Mouse (Mus musculus) urinary bladder, postnatal 10 days (tissue): ENCODE measurements around the gene Pdzk1.

Experiments
- DNase-seq: peaks from one replicate; pipeline ENCODE4 v3.0.0; 2022; ENCODE audit warnings: low spot score

Pdzk1 gene

DNA sequence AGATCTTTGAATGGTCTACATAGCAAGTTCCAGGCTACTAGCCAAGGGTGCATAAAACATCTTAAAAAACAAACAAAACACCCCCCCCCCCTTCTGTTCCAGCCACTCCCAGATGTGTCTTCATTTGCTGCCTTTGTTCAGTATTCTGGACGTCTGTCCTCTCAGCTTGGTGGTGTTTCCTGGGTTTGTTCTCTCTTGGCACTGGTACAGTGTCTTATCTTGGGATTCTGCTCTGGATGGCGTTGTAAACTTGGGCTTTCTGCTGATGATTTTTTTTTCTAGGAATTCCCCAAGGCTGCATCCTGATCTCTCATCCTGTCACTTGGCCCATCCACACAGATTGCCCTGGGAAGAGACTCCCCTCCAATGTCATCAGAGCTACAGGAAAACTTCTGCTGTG is 7.3 kb downstream of the Pdzk1 start:
- DNase-seq: no peak

DNA sequence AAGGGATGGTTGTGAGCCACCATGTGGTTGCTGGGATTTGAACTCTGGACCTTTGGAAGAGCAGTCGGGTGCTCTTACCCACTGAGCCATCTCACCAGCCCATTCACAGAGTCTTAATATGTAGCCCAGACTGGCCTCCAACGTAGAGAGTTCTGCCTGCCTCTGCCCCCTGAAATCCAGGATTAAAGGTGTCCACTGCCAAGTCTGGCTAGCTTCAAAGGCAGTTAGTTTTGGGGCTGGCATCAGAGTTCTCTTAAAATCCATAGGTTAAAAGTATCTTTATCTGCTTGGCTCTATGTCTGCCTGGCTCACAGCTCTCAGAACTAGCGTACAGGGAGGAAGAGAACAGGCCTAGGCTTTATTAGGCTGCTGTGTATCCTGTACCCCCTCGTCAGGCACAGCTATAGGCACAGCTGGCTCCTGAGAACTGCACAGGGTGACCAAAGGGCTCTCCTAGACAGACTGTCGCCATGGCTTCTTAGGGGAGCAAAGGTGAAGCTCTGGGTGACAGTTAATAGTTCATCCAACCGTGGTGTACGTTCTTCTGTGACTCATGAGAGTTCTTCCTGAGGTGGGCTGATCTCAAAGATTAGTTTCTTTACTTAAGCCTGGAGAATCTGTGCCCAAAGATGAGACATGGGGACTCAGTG is 10.0 kb downstream of the Pdzk1 start:
- DNase-seq: no peak

DNA sequence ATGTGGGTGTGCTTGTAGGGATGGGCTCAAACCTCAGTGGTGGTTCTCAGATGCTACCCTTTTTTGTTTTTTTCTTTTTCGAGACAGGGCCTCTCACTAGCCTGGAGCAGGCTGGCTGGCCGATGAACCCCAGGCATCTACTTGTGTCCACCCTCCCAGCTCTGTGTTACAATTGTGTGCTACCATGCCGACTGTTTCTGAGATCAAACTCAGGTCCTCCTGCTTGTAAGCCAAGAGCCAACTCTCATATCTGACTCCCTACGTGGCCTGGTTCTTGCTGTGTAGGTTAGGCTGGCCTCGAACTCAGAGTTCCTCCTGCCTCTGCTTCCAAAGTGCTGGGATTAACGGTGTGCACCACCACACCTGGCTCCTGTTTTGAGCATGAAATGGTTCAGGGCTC is 16.1 kb downstream of the Pdzk1 start:
- no peak for DNase-seq

DNA sequence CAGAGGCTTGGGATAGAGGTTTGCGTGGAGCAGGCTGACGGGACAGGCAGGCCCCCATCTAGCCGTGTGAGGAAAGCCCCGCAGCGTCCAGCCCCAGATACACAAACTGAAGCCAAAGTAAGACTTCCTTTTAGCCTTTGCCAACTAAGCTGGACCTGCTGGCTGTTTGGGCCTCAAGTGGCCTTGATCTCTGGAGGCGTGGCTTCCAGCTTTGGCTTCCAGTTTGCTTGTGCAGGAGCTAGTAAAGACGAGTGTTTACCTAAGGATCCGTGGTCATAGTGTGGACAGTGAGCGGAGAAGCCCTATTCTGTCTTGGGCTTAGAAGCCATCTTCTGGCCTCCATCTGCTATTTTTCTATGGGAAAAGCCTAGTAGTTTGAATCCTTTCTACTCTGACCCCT is 16.7 kb downstream of the Pdzk1 start:
- DNase-seq: no peak

DNA sequence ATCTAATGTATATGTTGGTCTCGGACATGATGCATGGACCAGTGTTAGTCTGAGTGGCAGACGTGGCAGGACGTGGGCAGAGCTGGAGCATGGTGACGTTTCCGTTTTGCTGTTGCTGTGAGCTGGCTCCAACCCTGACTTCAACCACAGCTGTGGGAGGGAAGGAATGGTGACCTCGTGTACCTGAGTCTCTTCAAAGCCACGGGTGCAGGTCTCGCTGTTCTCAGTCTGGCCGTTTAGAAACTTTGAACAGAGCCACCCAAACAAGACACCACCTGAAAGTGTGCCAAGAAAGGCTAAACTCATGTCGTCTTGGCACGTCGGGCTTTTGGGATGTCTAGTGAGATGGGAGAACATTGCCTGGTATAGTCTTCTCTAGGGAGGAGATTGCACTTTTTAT is 17.9 kb downstream of the Pdzk1 start:
- no peak for DNase-seq

DNA sequence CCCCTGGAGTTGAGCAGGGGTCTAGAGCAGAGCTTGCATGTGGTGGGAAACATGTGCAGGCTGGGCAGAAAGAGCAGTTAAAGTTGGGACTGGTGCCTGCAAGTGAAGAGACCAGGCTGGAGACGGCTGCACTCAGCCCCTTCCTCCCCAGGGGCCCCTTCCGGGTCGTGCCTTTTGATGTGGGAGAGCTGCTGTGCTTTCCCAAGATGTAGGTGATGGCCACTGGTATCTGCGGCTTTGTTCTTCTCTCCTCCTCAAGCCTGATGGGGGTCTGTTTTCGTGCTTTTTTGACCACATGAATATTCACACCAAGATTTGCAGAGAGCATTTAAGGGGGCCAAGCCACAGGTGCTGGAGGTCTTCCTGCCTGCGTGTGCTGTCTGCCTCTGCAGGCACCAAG is 18.6 kb downstream of the Pdzk1 start:
- no peak for DNase-seq

DNA sequence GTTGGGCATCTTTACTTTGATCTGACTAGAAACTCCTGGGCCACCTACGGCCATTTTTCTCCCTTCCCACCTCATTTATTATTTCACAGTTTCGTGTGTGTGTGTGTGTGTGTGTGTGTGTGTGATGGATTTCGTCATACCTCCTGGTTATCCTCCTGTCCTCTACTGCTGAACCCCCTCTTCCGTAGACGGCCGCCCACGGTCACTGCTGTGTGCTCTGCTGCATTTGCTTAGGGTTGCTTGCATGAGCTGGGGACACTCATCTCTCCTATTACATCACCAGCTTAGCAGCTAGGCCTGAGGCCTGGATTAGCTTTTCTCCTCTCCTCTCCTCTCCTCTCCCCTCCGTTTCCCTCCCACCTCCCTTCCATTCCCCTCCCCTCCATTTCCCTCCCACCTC is 19.4 kb downstream of the Pdzk1 start:
- DNase-seq: no peak

DNA sequence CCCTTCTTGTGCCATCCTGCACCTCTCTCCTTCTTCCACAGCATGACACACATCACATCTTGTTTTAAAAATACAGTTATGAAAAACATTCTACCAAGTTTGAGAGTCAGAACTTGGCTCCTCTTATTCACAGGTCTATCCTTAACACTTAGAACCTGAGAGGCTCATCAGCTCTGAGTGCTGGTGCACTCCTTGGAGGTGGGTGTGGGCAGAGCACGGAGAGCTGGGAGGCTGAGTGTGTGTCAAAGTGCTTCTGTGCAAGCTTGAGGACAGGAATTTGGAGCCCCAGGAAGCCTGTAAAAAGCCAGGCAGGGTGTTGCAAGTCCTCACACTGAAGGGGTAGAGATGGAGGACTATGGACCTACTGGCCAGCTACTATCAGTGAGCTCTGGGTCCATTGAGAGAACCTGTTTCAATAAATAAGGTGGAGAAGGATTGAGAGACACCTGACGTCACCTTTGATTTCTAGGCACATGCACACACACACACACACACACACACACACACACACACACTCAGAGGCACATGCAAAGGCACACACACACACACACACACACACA is 20.2 kb downstream of the Pdzk1 start:
- DNase-seq: no peak

DNA sequence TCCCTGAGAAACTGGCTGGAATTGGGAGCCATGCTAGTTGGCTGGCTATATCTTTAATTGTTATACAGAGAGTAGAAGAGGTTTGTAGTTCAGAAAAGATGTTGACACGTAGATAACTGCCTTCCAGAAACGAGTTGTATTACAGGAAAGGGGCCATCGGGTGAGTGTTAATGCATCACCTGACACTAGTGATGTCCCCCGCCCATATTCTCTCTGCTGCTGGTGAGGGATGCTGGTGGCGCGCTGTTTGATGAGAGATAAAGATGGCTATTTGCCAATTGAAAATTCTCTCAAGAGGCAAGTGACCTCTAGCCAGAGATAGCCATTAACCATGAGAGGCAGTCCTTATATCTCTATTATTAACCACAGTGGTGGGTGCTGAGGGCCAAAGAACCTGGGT is 23.5 kb downstream of the Pdzk1 start:
- no peak for DNase-seq

DNA sequence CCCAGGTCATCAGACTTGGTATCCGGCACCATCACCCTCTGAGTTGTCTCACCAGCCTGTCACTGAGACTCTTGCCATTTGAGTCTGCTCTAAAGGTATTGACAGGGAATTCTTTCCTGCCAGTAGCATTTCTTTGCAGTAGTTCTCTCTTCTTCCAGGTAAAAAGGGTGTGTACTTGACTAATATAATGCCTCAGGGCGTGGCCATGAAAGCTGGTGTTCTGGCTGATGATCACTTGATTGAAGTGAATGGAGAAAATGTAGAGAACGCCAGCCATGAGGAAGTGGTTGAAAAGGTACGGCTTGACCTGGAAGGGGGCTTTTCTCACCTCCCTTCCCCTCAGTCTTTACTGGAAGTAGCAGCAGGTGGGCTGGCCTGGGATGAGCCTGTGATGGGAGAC is 25.3 kb downstream of the Pdzk1 start:
- DNase-seq: no peak

DNA sequence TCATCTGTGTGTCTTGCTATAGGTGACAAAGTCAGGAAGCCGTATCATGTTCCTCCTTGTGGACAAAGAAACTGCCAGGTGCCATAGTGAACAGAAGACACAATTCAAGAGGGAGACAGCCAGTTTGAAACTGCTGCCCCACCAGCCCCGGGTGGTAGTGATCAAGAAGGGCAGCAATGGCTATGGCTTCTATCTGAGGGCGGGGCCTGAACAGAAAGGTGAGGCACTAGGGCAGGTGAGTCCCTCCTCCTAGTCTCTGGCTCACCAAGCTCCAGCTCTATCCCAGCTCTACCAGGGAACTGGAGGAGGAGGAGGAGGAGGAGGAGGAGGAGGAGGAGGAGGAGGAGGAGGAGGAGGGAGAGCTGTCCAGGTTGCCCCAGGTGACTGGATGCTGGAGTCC is 26.7 kb downstream of the Pdzk1 start:
- DNase-seq: no peak

DNA sequence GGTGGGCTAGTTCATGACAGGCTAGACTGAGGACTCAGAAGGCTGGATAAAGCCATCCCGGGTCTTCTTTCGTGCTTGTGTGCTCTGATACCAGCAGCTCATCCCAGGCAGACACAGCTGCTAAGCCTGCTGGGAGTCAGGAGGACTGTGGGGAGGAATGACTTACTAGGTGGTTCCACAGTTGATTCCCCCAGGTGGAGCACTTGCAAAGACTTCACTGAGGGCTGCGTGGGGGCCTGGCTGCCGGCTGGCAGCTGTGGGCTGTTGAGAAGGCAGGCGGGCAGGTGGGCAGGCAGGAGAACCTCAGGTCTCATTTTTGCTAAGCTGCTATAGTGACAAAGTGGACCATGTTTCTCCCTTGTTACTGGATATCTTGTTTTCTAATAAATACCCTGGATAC is 31.4 kb downstream of the Pdzk1 start:
- DNase-seq: no peak

DNA sequence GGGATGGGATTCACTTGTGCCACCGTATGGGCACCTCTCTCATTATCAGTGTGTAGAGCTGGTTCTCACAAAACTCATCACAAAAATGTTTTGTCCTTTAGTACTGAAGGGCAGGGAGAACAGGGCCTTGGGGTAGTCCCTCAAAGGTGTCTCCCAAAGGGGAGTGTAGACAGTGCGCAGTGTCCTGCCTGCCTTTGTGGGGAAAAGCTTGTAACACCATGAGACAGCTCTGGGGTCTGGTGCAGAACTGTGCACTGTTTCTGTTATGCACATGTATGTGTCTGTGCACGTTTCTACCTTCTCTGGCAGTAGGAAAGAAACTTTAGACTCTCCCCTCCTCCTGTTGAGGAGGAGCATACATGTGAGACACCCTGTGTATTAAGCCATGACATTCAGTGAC is 38.8 kb downstream of the Pdzk1 start:
- no peak for DNase-seq

DNA sequence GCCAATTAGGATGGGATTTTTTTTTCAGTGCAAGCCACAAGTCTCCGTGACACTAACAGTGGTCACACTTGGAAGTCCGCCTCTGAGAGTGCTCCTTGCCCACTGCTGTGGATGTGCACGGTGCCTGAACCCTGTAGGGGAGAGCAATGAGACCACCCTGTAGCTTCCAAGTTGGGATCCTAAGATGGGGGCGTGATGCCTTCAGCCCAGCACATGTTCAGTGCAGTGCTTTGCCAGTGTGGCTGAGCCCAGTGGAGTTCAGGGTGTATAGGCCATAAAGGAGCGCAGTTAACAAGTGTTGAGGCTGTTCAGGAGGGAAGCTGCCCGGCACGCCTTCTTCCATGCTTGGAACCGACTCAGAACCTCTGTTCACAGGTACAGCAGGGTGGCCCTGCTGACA is 39.5 kb downstream of the Pdzk1 start:
- DNase-seq: no peak

DNA sequence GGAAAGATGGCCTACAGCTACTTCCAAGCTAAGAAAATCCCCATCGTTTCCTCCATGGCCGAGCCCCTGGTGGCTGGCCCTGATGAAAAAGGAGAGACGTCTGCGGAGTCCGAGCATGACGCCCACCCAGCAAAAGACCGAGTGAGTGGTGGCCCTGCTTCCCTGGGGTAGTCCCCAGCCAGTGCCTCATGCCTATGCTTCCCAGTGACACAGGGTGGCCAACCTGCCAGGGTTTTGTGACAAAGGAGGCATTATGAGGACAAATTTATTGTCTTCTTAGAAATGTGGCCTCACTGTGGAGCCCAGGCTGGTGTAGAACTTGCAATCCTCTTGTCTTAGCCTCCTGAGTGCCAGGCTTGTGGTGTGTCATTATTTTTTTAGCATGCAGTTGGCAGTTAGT is 40.0 kb downstream of the Pdzk1 start:
- no peak for DNase-seq

DNA sequence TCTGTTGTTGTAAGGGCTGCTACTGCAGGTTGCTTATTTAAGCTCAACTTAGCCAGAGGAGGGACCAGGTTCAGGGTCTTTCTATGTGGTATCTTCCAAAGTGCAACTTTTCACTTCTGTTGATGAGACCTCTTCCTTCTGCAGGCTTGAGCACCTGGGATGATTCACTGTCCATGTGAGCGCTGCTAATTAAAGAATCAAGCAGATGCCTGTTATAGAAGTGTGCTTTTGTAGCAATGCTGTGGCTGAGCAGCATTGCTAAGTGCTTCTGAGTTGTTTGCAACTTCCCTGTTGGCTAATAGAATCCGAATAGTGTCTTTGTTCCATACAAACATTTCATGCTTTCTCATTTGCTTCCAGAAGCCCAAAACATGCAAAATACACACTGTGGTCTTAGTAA is 41.2 kb downstream of the Pdzk1 start:
- DNase-seq: no peak

DNA sequence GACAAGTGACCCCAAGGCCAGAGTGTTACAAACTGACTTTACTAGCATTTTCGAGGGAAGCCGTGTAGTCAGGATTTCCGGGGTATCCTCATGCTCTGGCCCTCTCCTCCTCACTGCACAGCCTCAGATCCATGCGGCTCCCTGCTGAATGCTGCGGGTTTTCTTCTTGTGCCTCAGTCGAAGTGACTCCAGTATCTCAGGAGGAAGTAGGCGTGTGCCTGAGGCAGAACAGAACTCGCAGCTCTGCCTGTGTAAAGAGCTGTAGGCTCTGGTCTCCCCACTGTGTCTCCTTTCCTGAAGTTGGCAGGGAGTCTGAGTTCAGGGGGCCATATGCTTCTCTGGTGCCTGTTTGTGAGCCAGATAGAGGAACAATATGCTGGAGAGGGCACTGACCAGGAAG is 42.0 kb downstream of the Pdzk1 start:
- DNase-seq: no peak

DNA sequence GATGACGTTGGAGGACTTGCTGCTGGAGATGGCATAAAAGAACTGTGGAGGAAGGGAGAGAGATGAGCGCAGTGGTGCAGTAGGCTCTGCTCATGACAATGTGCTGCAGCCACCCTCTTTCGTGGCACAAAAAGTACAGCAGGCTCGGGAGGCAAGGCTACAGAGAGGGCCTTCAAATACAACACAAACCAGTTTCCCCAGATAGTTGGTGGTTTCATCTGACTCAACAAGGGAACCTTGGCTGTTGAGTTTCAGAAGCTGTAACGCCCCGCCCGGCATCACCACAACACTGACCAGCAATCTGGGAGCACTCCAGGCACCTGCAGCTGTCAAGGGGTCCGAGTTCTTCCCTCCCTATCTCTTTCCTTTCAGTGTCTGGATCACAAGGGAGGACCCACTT is 43.4 kb downstream of the Pdzk1 start:
- DNase-seq: no peak

DNA sequence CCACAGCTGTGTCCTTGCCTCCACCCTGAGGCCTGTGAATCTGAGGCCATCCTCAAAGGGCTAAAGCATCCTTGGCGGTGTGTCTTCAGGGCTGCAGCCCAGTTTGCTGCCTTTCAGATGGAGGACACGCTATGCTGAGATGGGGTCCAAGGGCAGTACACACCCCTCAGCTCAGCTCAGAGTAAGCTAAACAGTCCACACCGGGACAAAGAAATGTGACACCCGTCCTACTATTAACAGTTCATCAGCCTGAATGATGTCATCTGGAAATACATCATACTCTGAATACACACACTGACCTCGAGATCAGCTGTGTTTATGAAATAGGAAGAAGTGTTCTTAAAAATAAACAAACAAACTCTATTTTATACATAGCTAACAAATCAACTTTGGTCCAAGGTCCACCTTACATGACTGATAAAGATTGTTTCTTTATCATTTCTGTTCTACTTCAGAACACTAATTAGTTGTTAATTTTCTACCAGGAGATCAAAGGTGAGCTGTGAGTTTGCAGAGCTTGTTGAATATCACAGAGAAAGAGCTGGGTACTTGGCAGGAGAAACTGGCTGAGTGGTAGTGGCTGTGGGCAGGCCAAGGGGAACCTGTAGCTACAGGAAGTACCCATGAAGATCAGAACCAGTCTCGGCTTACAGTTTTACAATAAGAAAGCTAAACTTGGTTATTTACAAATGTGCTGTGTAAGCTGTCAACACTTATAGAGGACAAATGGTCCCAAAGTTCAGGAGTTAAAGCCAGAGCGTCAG is 45.9 kb downstream of the Pdzk1 start:
- DNase-seq: no peak

DNA sequence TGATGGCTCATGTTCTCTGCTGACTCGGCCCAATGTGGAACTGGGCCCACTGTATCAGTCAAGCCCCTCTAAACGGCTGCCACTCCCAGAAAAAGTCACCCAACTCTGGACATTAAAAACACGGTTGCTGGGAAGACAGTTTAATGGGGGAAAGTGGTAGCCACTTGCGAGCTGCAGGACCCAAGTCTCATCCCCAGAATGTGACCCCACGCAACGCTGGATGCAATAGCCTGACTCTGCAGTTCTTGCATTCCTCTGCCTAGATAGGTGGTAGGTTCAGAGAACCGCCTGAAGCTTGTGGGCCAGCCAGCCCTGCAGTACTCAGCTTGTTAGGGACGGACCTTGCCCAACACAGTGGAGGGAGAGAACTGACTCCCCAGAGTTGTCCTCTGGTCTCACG is 50.5 kb downstream of the Pdzk1 start:
- DNase-seq: no peak

DNA sequence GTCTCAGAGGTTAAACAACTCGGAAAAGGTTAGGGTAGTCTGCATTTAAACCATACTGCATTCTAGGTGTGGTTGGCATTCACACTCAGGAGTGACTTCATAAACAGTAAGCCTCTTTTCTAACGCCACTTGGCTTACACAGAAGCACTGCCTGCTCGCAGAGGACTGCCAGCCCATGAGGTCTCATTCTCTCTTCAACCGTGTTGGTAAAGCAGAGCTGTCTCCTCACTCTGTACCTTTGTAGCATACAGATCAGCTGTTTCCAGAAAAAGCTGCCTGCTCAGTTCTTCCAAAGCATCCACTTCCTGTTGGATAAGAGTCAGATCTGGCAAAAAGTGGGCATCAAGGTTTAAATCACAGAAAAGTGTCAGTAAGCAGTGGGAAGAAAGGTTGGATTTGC is 51.3 kb downstream of the Pdzk1 start:
- DNase-seq: no peak

DNA sequence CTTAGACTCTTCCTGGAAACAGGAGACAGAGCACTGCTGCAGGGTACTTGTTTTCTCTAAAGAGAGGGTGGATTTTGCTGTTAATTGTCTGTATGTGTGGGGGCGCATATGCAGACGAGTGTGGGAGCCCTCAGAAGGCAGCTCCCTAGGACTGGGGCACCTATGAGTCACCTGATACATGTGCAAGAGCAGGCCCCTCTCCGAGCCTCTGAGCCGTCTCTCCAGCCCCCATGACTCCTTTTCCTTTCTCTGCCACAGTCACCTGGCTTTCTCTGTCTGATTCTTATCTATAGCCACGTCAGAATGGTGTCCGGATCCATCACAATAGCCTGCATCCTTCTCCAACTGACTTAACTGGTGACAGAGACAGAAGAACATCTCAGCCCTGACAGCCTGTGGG is 52.5 kb downstream of the Pdzk1 start:
- no peak for DNase-seq

DNA sequence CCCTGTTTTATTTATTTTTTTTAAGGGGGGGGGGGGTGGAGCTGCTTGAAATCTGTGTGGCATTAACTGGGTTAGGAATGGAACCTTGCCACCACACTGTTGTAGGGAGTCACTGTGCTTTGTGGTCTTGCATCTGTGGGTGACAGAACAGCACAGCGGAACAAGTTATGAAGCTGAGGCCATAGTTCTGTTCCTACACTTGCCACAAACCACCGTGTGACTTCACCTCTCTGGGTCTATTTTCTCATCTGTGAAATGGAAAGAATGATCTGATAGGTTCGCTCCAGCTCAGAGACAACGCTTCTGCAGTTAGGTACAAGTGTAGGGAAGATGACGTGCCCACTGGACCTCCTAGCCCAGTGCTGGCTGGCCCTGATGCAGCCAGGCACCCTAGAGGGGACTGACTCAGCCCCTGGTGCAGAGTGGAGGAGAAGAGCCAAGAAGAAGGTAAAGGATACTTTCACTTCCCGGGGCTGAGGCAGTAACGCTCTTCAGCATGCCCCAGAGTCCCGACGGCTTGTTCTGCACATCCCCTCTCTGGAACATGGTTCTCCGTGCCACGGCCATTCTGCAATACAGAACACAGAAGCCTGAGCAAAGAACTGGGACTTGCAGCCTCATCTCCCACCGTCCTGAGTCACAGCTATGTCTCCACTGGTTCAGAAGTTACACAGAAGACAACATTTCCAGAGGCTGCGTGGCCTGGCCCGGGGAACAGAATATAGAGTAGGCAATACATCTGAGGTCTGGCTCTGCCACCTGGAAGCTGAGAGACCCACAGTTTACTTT is 53.2 kb downstream of the Pdzk1 start:
- no peak for DNase-seq
